Mouse (Mus musculus) small intestine, adult 2 months (tissue): Measurements from ENCODE around the gene Kif28. TPM values are rescaled to one million over a fixed set of nuclear protein-coding genes. Genes with fewer than 3 reads are reported as not detected.

Source experiments
- H3K27ac ChIP-seq: fragments of 200-500 bp; 2 replicates; pipeline ENCODE4 v1.5.1; 2012; ENCODE audit warnings: low read depth, low read length, control low read depth, inconsistent platforms; ENCODE audit not compliant: insufficient read depth
- H3K27me3 ChIP-seq: fragments of 200-500 bp; 2 replicates; pipeline ENCODE4 v1.6.1; 2012; ENCODE audit warnings: mild to moderate bottlenecking, moderate library complexity, low read length, inconsistent platforms; ENCODE audit not compliant: control insufficient read depth, insufficient read depth
- H3K36me3 ChIP-seq: fragments of 200-500 bp; 2 replicates; pipeline ENCODE4 v1.6.1; 2012; ENCODE audit warnings: mild to moderate bottlenecking, low read length, control low read depth, inconsistent platforms; ENCODE audit not compliant: control insufficient read depth, insufficient read depth
- H3K4me1 ChIP-seq: fragments of 200-500 bp; 2 replicates; pipeline ENCODE4 v1.6.1; 2012; ENCODE audit warnings: low read length, inconsistent platforms, mixed read lengths; ENCODE audit not compliant: control insufficient read depth, insufficient read depth, insufficient read length
- H3K4me3 ChIP-seq: fragments of 200-500 bp; 2 replicates; pipeline ENCODE4 v1.5.1; 2012; ENCODE audit warnings: low read depth, mild to moderate bottlenecking, control low read depth, inconsistent platforms, low read length, moderate library complexity
- CTCF ChIP-seq: fragments of 200-500 bp; IDR thresholded peaks from 2 replicates; pipeline ENCODE4 v1.5.1; 2012; ENCODE audit warnings: low read depth, mild to moderate bottlenecking, control low read depth, inconsistent platforms, low read length, moderate library complexity, mixed read lengths; ENCODE audit not compliant: insufficient replicate concordance, insufficient read length; ENCODE audit errors: extremely low read depth
- POLR2A ChIP-seq: fragments of 200-500 bp; IDR thresholded peaks from 2 replicates; pipeline ENCODE4 v1.6.1; 2012; ENCODE audit warnings: low read depth, mild to moderate bottlenecking, control low read depth, inconsistent platforms, low read length, moderate library complexity
- WGBS: fragments of 180-500 bp; shearing (Covaris S2); methylation state at CpG from one replicate; pipeline ENCODE4 v1.1.7; 2018; 5-methylcytosine and 5-hydroxymethylcytosine counted together
- polyA plus RNA-seq: library from polyadenylated mRNA; depleted of rRNA; stranded (reverse); fragments of >200 nt; gene quantifications from 2 replicates; pipeline ENCODE4 v1.2.3, GENCODE M21; 2012

Kif28 gene
- polyA plus RNA-seq, 1 experiment: not detected

GRCm38 (mm10) chr1:179756477-179756876, 11.4 kb upstream of the Kif28 start:
- Histone ChIP-seq H3K27ac (no peak overlapping the region), H3K4me1 (no peaks in the 10 kb centered on the region), H3K4me3 (no peak overlapping the region), H3K36me3 (peaks cover 60% of the 10 kb centered on the region), H3K27me3 (no peaks in the 10 kb centered on the region)
- no peak for TF ChIP-seq CTCF
- no peak for TF ChIP-seq POLR2A

GRCm38 (mm10) chr1:179753006-179753405, 7.9 kb upstream of the Kif28 start:
- Histone ChIP-seq H3K27me3 (no peaks in the 10 kb centered on the region), H3K36me3 (peaks cover 54% of the 10 kb centered on the region), H3K4me3 (no peak overlapping the region), H3K4me1 (no peaks in the 10 kb centered on the region), H3K27ac (no peak overlapping the region)
- TF ChIP-seq CTCF (no peak), POLR2A (no peak)
- WGBS: 82% methylated on average over 8 of the region's 8 CpGs

- 95% methylated on average over 11 of the region's 11 CpGs for WGBS
- Histone ChIP-seq H3K36me3 (peaks cover 52% of the 10 kb centered on the region), H3K27me3 (no peaks in the 10 kb centered on the region), H3K4me3 (no peak overlapping the region), H3K27ac (no peak overlapping the region), H3K4me1 (no peaks in the 10 kb centered on the region)
- TF ChIP-seq CTCF (no peak), POLR2A (no peak)
Measured at GRCm38 (mm10) chr1:179752276-179752675, 7.2 kb upstream of the Kif28 start.

- WGBS: 35% methylated on average over 4 of the region's 4 CpGs
- no peaks in the 10 kb centered on the region for H3K27me3 ChIP-seq
- no peak overlapping the region for H3K4me3 ChIP-seq
- peaks cover 3% of the 10 kb centered on the region; the same call in 1 of the 2 replicates for H3K4me1 ChIP-seq
- peaks cover 20% of the 10 kb centered on the region for H3K36me3 ChIP-seq
- no peak for TF ChIP-seq CTCF
- no peak for TF ChIP-seq POLR2A
- no peak overlapping the region for H3K27ac ChIP-seq
Measured at GRCm38 (mm10) chr1:179743593-179744193, 1.4 kb downstream of the Kif28 start.

- H3K27me3 ChIP-seq: no peaks in the 10 kb centered on the region
- WGBS: 85% methylated on average over 3 of the region's 3 CpGs
- H3K36me3 ChIP-seq: no peaks in the 10 kb centered on the region
- no peak overlapping the region for H3K4me3 ChIP-seq
- H3K27ac ChIP-seq: no peak overlapping the region
- no peak for TF ChIP-seq POLR2A
- no peak for TF ChIP-seq CTCF
- no peaks in the 10 kb centered on the region for H3K4me1 ChIP-seq
Measured at GRCm38 (mm10) chr1:179736483-179736882, 8.6 kb downstream of the Kif28 start.

GRCm38 (mm10) chr1:179734500-179735474, 10.3 kb downstream of the Kif28 start:
- no peaks in the 10 kb centered on the region for H3K27me3 ChIP-seq
- TF ChIP-seq POLR2A: no peak
- TF ChIP-seq CTCF: peak; percentile 90
- 31% methylated on average over 15 of the region's 15 CpGs for WGBS

GRCm38 (mm10) chr1:179731391-179731790, 13.7 kb downstream of the Kif28 start:
- no peaks in the 10 kb centered on the region for H3K4me1 ChIP-seq
- no peak overlapping the region for H3K27ac ChIP-seq
- H3K4me3 ChIP-seq: no peak overlapping the region
- H3K36me3 ChIP-seq: no peaks in the 10 kb centered on the region
- H3K27me3 ChIP-seq: no peaks in the 10 kb centered on the region
- TF ChIP-seq POLR2A (no peak), CTCF (no peak)
- WGBS: 83% methylated on average over 3 of the region's 3 CpGs

More at GRCm38 (mm10) chr1:179734500-179735474, 10.3 kb downstream of the Kif28 start:
- Histone ChIP-seq H3K27ac (no peak overlapping the region), H3K4me1 (no peaks in the 10 kb centered on the region), H3K4me3 (no peak overlapping the region), H3K36me3 (no peaks in the 10 kb centered on the region)
